Mouse (Mus musculus): ENCODE measurements around the gene Dkkl1. TPM values are rescaled to one million over a fixed set of nuclear protein-coding genes. Genes with fewer than 3 reads are reported as not detected.
"Not testable (repeated sequence)": the region's sequence is repeated elsewhere in the genome, so short reads cannot be mapped to it uniquely, and the experiment has no call there.

Dkkl1 gene
- total RNA-seq, 4 experiments from 2014 or later: 23.1 to 31.5 (median 26.8) TPM

GRCm38 (mm10) chr7:45193871-45194785 is 17.8 kb downstream of the Dkkl1 start:
- no peak for DNase-seq (ENCODE audit: low spot score in 2 of 2)

GRCm38 (mm10) chr7:45193406-45193805 is 18.5 kb downstream of the Dkkl1 start:
- DNase-seq (ENCODE audit: low spot score in 2 of 2): no peak

- no peak for DNase-seq (ENCODE audit: low spot score in 2 of 2)
Measured at GRCm38 (mm10) chr7:45192585-45193310, 19.2 kb downstream of the Dkkl1 start.

GRCm38 (mm10) chr7:45191803-45192363 is 20.1 kb downstream of the Dkkl1 start:
- no peak for DNase-seq (ENCODE audit: low spot score in 2 of 2)

GRCm38 (mm10) chr7:45191161-45191560 is 20.8 kb downstream of the Dkkl1 start:
- no peak for DNase-seq (ENCODE audit: low spot score in 2 of 2)

GRCm38 (mm10) chr7:45190186-45190585 is 21.8 kb downstream of the Dkkl1 start:
- no peak for DNase-seq (ENCODE audit: low spot score in 2 of 2)

- DNase-seq (ENCODE audit: low spot score in 2 of 2): peak in 1 of 2 experiments; percentile 75
Measured at GRCm38 (mm10) chr7:45189600-45189999, 22.3 kb downstream of the Dkkl1 start.

- DNase-seq (ENCODE audit: low spot score in 2 of 2): no peak
Measured at GRCm38 (mm10) chr7:45185921-45186320, 26.0 kb downstream of the Dkkl1 start.

GRCm38 (mm10) chr7:45183672-45184071 is 28.3 kb downstream of the Dkkl1 start:
- DNase-seq (ENCODE audit: low spot score in 2 of 2): no peak

- DNase-seq (ENCODE audit: low spot score in 2 of 2): no peak
Measured at GRCm38 (mm10) chr7:45182606-45183005, 29.3 kb downstream of the Dkkl1 start.

GRCm38 (mm10) chr7:45182199-45182601 is 29.7 kb downstream of the Dkkl1 start:
- DNase-seq (ENCODE audit: low spot score in 2 of 2): peak; percentile 70 to 86

- DNase-seq (ENCODE audit: low spot score in 2 of 2): no peak
Measured at GRCm38 (mm10) chr7:45181540-45181939, 30.4 kb downstream of the Dkkl1 start.

- DNase-seq (ENCODE audit: low spot score in 2 of 2): no peak
Measured at GRCm38 (mm10) chr7:45180896-45181477, 31.0 kb downstream of the Dkkl1 start, which contains the start of gene Pth2. Gene Pth2, plus strand, starts transcription at chr7:45180995.

- no peak for DNase-seq (ENCODE audit: low spot score in 2 of 2)
Measured at GRCm38 (mm10) chr7:45179469-45179868, 32.5 kb downstream of the Dkkl1 start, which contains the start of gene Gfy. Gene Gfy, minus strand, starts transcription at chr7:45179569.

GRCm38 (mm10) chr7:45178550-45178949 is 33.4 kb downstream of the Dkkl1 start:
- DNase-seq (ENCODE audit: low spot score in 2 of 2): no peak

- DNase-seq (ENCODE audit: low spot score in 2 of 2): no peak
Measured at GRCm38 (mm10) chr7:45176356-45176755, 35.6 kb downstream of the Dkkl1 start.

- DNase-seq (ENCODE audit: low spot score in 2 of 2): no peak
Measured at GRCm38 (mm10) chr7:45175929-45176328, 36.0 kb downstream of the Dkkl1 start.

GRCm38 (mm10) chr7:45175398-45175797 is 36.5 kb downstream of the Dkkl1 start:
- no peak for DNase-seq (ENCODE audit: low spot score in 2 of 2)

- DNase-seq (ENCODE audit: low spot score in 2 of 2): no peak
Measured at GRCm38 (mm10) chr7:45174567-45175280, 37.2 kb downstream of the Dkkl1 start.

- DNase-seq (ENCODE audit: low spot score in 2 of 2): not testable (repeated sequence)
Measured at GRCm38 (mm10) chr7:45173772-45174171, 38.2 kb downstream of the Dkkl1 start.

GRCm38 (mm10) chr7:45172974-45173373 is 39.0 kb downstream of the Dkkl1 start:
- no peak for DNase-seq (ENCODE audit: low spot score in 2 of 2)

All from left cerebral cortex, adult 8-10 months (tissue).